Mouse (Mus musculus) CH12.LX (cell line): ENCODE data around the gene Hoxd8. TPM values are rescaled to one million over a fixed set of nuclear protein-coding genes. Genes with fewer than 3 reads are reported as not detected.

ENCODE experiments used
- DNase-seq: peaks from one replicate; pipeline ENCODE4 v3.0.0-alpha.2; 2013; ENCODE audit errors: extremely low read depth
- H3K27ac ChIP-seq: 2 replicates; pipeline ENCODE4 v1.5.1; 2012; ENCODE audit warnings: low read depth, mild to moderate bottlenecking, control low read depth, moderate library complexity; ENCODE audit not compliant: insufficient read depth
- H3K27me3 ChIP-seq: replicated peaks from 2 replicates; pipeline ENCODE3; 2012; ENCODE audit warnings: inconsistent platforms
- H3K36me3 ChIP-seq, 2 experiments: replicated peaks in 1 of 2; 2 replicates each; pipeline versions ENCODE3 to v1.6.1; 2012; ENCODE audit warnings: inconsistent platforms in 1 of 2, low read length in 1 of 2, mild to moderate bottlenecking in 1 of 2, mixed read lengths in 1 of 2, moderate library complexity in 1 of 2; ENCODE audit not compliant: control insufficient read depth in 1 of 2, insufficient read depth in 1 of 2
- H3K4me1 ChIP-seq, 2 experiments: 2 replicates each; pipeline ENCODE4 v1.6.1; 2012; ENCODE audit warnings: inconsistent platforms in 1 of 2, moderate library complexity in 1 of 2; ENCODE audit not compliant: insufficient read depth in 2 of 2, control insufficient read depth in 1 of 2
- H3K4me2 ChIP-seq: 2 replicates; pipeline ENCODE4 v1.6.1; 2012; ENCODE audit warnings: low read depth, mild to moderate bottlenecking, control low read depth; ENCODE audit not compliant: poor library complexity, insufficient read depth, severe bottlenecking
- H3K4me3 ChIP-seq, 3 experiments: fragments of 150-350 bp in 1 of 3; sonication (generic) in 1 of 3; replicated peaks in 1 of 3; 2 replicates each; pipeline versions ENCODE3 to v1.5.1; 2011 to 2012; ENCODE audit warnings: low read depth in 2 of 3, low read length in 2 of 3, mild to moderate bottlenecking in 2 of 3, moderate library complexity in 2 of 3, control low read depth in 1 of 3, improper control_type of control experiment in 1 of 3, inconsistent platforms in 1 of 3, mixed read lengths in 1 of 3; ENCODE audit not compliant: poor library complexity in 1 of 3
- H3K79me2 ChIP-seq: replicated peaks from 2 replicates; pipeline ENCODE4 v1.6.1; 2012; ENCODE audit warnings: mild to moderate bottlenecking, moderate library complexity; ENCODE audit not compliant: control insufficient read depth, poor library complexity, insufficient read depth, severe bottlenecking; ENCODE audit errors: extremely low read depth
- H3K9ac ChIP-seq: 2 replicates; pipeline ENCODE4 v1.6.1; 2012; ENCODE audit warnings: low read depth, mild to moderate bottlenecking, control low read depth, moderate library complexity; ENCODE audit not compliant: insufficient read depth
- H3K9me3 ChIP-seq: replicated peaks from 2 replicates; pipeline ENCODE3; 2012; ENCODE audit warnings: low read length, inconsistent platforms, mixed read lengths
- CTCF ChIP-seq, 2 experiments: IDR thresholded peaks in 1 of 2; conservative IDR thresholded peaks in 1 of 2; 2 replicates each; pipeline ENCODE4 v1.5.1; 2011 to 2012; ENCODE audit warnings: low read depth in 2 of 2, low read length in 2 of 2, improper control_type of control experiment in 1 of 2, inconsistent platforms in 1 of 2, mild to moderate bottlenecking in 1 of 2, moderate library complexity in 1 of 2
- GABPA ChIP-seq: IDR thresholded peaks from 2 replicates; pipeline ENCODE4 v1.6.1; 2012; ENCODE audit warnings: low read depth, low read length, improper control_type of control experiment, inconsistent platforms; ENCODE audit not compliant: insufficient replicate concordance
- HCFC1 ChIP-seq: IDR thresholded peaks from 2 replicates; pipeline ENCODE4 v1.6.1; 2012; ENCODE audit warnings: low read depth, mild to moderate bottlenecking, inconsistent platforms, low read length, improper control_type of control experiment
- IRF4 ChIP-seq: IDR thresholded peaks from 2 replicates; pipeline ENCODE4 v1.6.1; 2014; ENCODE audit warnings: low read depth, mild to moderate bottlenecking, inconsistent platforms, low read length, improper control_type of control experiment
- JUND ChIP-seq: conservative IDR thresholded peaks from 2 replicates; pipeline ENCODE4 v1.6.1; 2011; ENCODE audit warnings: low read depth, low read length, improper control_type of control experiment
- KAT2A ChIP-seq: IDR thresholded peaks from 2 replicates; pipeline ENCODE4 v1.6.1; 2012; ENCODE audit warnings: low read length, improper control_type of control experiment, inconsistent platforms; ENCODE audit not compliant: insufficient replicate concordance
- MAFK ChIP-seq: IDR thresholded peaks from 2 replicates; pipeline ENCODE4 v1.6.1; 2011; ENCODE audit warnings: low read length, improper control_type of control experiment; ENCODE audit not compliant: insufficient replicate concordance
- MEF2A ChIP-seq: IDR thresholded peaks from 2 replicates; pipeline ENCODE4 v1.6.1; 2014; ENCODE audit warnings: low read depth, mild to moderate bottlenecking, inconsistent platforms, low read length, improper control_type of control experiment, borderline replicate concordance
- MXI1 ChIP-seq: IDR thresholded peaks from 2 replicates; pipeline ENCODE4 v1.6.1; 2011; ENCODE audit warnings: mild to moderate bottlenecking, low read depth, low read length, improper control_type of control experiment
- MYC ChIP-seq: IDR thresholded peaks from 2 replicates; pipeline ENCODE4 v1.6.1; 2011; ENCODE audit warnings: low read depth, mild to moderate bottlenecking, improper control_type of control experiment, low read length
- NELFE ChIP-seq: IDR thresholded peaks from 2 replicates; pipeline ENCODE4 v1.6.1; 2011; ENCODE audit warnings: low read depth, low read length, improper control_type of control experiment
- PAX5 ChIP-seq: IDR thresholded peaks from 2 replicates; pipeline ENCODE4 v1.6.1; 2012; ENCODE audit warnings: low read length, inconsistent platforms, mixed read lengths
- RAD21 ChIP-seq: IDR thresholded peaks from 2 replicates; pipeline ENCODE4 v1.6.1; 2011; ENCODE audit warnings: low read depth, mild to moderate bottlenecking, low read length, improper control_type of control experiment, moderate library complexity
- SMC3 ChIP-seq: IDR thresholded peaks from 2 replicates; pipeline ENCODE4 v1.6.1; 2011; ENCODE audit warnings: low read depth, low read length, improper control_type of control experiment
- TBP ChIP-seq: conservative IDR thresholded peaks from 2 replicates; pipeline ENCODE4 v1.6.1; 2011; ENCODE audit warnings: low read depth, low read length, improper control_type of control experiment
- ZC3H11A ChIP-seq: IDR thresholded peaks from 2 replicates; pipeline ENCODE4 v1.6.1; 2012; ENCODE audit warnings: low read depth, mild to moderate bottlenecking, inconsistent platforms, low read length, improper control_type of control experiment
- ZMIZ1 ChIP-seq: IDR thresholded peaks from 2 replicates; pipeline ENCODE4 v1.6.1; 2012; ENCODE audit warnings: low read depth, mild to moderate bottlenecking, inconsistent platforms, low read length, improper control_type of control experiment
- dilution Hi-C: fragments of 300-500 bp; cut with MboI; formaldehyde crosslinking; loops from 2 replicates; pipeline ENCODE4 v1.14.3; 2020; ENCODE audit warnings: low sequenced_read_pairs; ENCODE audit not compliant: extremely low pct_unique_long_range_greater_than_20kb, extremely low pct_ligation_motif_present
- in situ Hi-C: fragments of 300-500 bp; cut with MboI; formaldehyde crosslinking; loops from 3 replicates; pipeline ENCODE4 v1.14.3; 2019; ENCODE audit warnings: low sequenced_read_pairs, low pct_ligation_motif_present, low pct_unique_long_range_greater_than_20kb, mixed read lengths
- polyA plus RNA-seq: library from polyadenylated mRNA; unstranded; fragments of >175 nt; gene quantifications from 2 replicates; pipeline ENCODE4 v1.2.1, GENCODE M21; 2012; ENCODE audit warnings: low read depth; ENCODE audit not compliant: insufficient read length
- total RNA-seq, 2 experiments: library from RNA; depleted of rRNA; stranded (reverse); fragments of 300-350 nt in 1 of 2; fragments of >200 nt in 1 of 2; gene quantifications; 2 replicates each; pipeline ENCODE4 v1.2.3; 2012 to 2014

The Hoxd8 gene
- total and polyA plus RNA-seq, 3 experiments, result 0.20 to 0.31 TPM; not detected in 1

DNA sequence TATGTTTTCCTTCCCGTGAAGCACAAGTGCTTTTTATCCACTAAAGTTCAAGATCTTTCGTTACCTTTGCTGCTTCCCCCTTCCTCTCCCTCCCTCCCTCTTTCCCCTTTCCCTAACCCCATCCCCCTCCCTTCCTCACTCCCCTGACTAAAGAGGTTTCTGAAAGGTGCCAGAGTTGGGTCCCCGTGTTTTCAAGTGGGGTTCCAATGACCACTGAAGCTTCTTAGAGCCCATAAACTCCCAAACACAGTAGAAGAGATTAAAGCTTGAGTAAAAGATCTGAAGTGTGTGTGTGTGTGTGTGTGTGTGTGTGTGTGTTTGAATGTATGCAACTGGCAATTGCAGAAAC, 35.2 kb upstream of the Hoxd8 start:
- H3K27me3 ChIP-seq, result no peaks in the 10 kb centered on the region

DNA sequence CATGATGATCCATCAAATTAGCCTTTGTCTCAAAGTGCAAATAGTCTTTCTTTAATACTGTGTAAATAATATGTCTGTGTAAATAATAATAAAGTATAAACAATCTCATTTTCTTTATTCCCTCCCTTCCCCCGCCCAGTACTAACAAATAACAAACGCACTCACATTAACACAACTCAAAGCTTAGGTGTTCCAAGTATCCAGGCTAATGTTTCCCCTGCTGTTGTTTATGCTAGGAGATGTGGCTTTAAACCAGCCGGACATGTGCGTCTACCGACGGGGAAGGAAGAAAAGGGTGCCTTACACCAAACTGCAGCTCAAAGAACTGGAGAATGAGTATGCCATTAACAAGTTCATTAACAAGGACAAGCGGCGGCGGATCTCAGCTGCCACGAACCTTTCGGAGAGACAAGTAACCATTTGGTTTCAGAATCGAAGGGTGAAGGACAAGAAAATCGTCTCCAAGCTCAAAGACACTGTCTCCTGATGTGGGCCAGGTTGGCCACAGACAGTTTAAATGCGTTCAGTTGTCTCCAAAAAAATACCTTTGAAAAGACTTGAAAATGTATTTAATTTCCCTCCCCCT, 34.7 kb upstream of the Hoxd8 start:
- in situ Hi-C loops, result loop anchor here (10.0 to 25.0 kb wide), 3 partner anchors 375 to 1082 kb away; partner anchors contain the start of gene Chrna1
- H3K9me3 ChIP-seq, result peaks cover 11% of the 10 kb centered on the region
- no peaks in the 10 kb centered on the region for H3K36me3 ChIP-seq
- H3K4me2 ChIP-seq, result no peak overlapping the region
- 0 out of 4 replicates have a peak, but pooled peaks cover 0 to 5% of the 10 kb centered on the region in 2 experiments for H3K4me1 ChIP-seq
- H3K79me2 ChIP-seq, result no peaks in the 10 kb centered on the region
- DNase-seq, result no peak
- dilution Hi-C loops, result no loop called here
- no peak overlapping the region for H3K27ac ChIP-seq
- TF ChIP-seq ZMIZ1 (no peak), RAD21 (no peak), HCFC1 (no peak)
- no peak overlapping the region for H3K4me3 ChIP-seq
- H3K9ac ChIP-seq, result no peak overlapping the region
- no peaks in the 10 kb centered on the region for H3K27me3 ChIP-seq

More for the DNA sequence above, 35.2 kb upstream of the Hoxd8 start:
- no peak for DNase-seq
- H3K4me2 ChIP-seq, result no peak overlapping the region
- 0 out of 4 replicates have a peak, but pooled peaks cover 0 to 5% of the 10 kb centered on the region in 2 experiments for H3K4me1 ChIP-seq
- no peaks in the 10 kb centered on the region for H3K79me2 ChIP-seq
- no peaks in the 10 kb centered on the region for H3K36me3 ChIP-seq
- H3K4me3 ChIP-seq, result no peak overlapping the region
- H3K27ac ChIP-seq, result no peak overlapping the region
- no peak overlapping the region for H3K9ac ChIP-seq
- TF ChIP-seq MEF2A (no peak), MAFK (no peak), NELFE (no peak), GABPA (no peak), CTCF (conservative IDR thresholded peaks at IDR 0.05 in 1 of 2, IDR thresholded peaks at IDR 0.05 in 1 of 2; ENCODE audit: low read depth in 2 of 2, low read length in 2 of 2) (no peak), PAX5 (no peak), KAT2A (no peak), SMC3 (no peak), MYC (no peak), TBP (no peak), ZC3H11A (no peak), MXI1 (no peak), JUND (no peak), IRF4 (no peak)
- in situ Hi-C loops, result loop anchor here (10.0 to 25.0 kb wide), 3 partner anchors 374 to 1082 kb away; partner anchors contain the start of gene Chrna1
- peaks cover 11% of the 10 kb centered on the region for H3K9me3 ChIP-seq
- dilution Hi-C loops, result no loop called here
